Mouse (Mus musculus) MEL (cell line): Measurements from ENCODE around the gene Olfr728. TPM values are rescaled to one million over a fixed set of nuclear protein-coding genes. Genes with fewer than 3 reads are reported as not detected.

Source experiments
- DNase-seq: peaks from one replicate; pipeline ENCODE4 v3.0.0; 2011; ENCODE audit warnings: low read depth, low spot score
- H3K27ac ChIP-seq: 2 replicates; pipeline ENCODE4 v1.5.1; 2012; ENCODE audit warnings: low read depth, mild to moderate bottlenecking, control low read depth, low read length, moderate library complexity; ENCODE audit not compliant: control insufficient read depth
- H3K27me3 ChIP-seq, 2 experiments: fragments of 150-350 bp in 1 of 2; sonication (generic) in 1 of 2; 2 replicates each; pipeline ENCODE4 v1.6.1; 2012; ENCODE audit warnings: low read length in 2 of 2, mild to moderate bottlenecking in 2 of 2, improper control_type of control experiment in 1 of 2, moderate library complexity in 1 of 2; ENCODE audit not compliant: insufficient read depth in 2 of 2, control insufficient read depth in 1 of 2
- H3K36me3 ChIP-seq, 2 experiments: 2 replicates each; pipeline ENCODE4 v1.6.1; 2012 to 2014; ENCODE audit warnings: low read length in 2 of 2, improper control_type of control experiment in 1 of 2, inconsistent platforms in 1 of 2, mild to moderate bottlenecking in 1 of 2; ENCODE audit not compliant: insufficient read depth in 2 of 2, control insufficient read depth in 1 of 2
- H3K4me1 ChIP-seq, 2 experiments: fragments of 150-350 bp in 1 of 2; sonication (generic) in 1 of 2; 2 replicates each; pipeline ENCODE4 v1.6.1; 2012; ENCODE audit warnings: low read length in 2 of 2, improper control_type of control experiment in 1 of 2, mild to moderate bottlenecking in 1 of 2; ENCODE audit not compliant: insufficient read depth in 2 of 2, control insufficient read depth in 1 of 2
- H3K4me3 ChIP-seq, 2 experiments: fragments of 150-350 bp in 1 of 2; sonication (generic) in 1 of 2; 2 replicates each; pipeline ENCODE4 v1.5.1; 2012; ENCODE audit warnings: low read depth in 2 of 2, low read length in 2 of 2, mild to moderate bottlenecking in 2 of 2, moderate library complexity in 2 of 2, control low read depth in 1 of 2, improper control_type of control experiment in 1 of 2; ENCODE audit not compliant: control insufficient read depth in 1 of 2, insufficient read depth in 1 of 2
- H3K79me2 ChIP-seq: 2 replicates; pipeline ENCODE4 v1.6.1; 2012; ENCODE audit warnings: mild to moderate bottlenecking, low read length, moderate library complexity; ENCODE audit not compliant: control insufficient read depth, poor library complexity, insufficient read depth
- H3K9ac ChIP-seq: 2 replicates; pipeline ENCODE4 v1.6.1; 2012; ENCODE audit warnings: low read depth, mild to moderate bottlenecking, control low read depth, low read length, moderate library complexity; ENCODE audit not compliant: control insufficient read depth, poor library complexity, severe bottlenecking
- H3K9me3 ChIP-seq: fragments of 150-350 bp; sonication (generic); replicated peaks from 2 replicates; pipeline ENCODE4 v1.6.1; 2012; ENCODE audit warnings: mild to moderate bottlenecking, low read length, improper control_type of control experiment, moderate library complexity; ENCODE audit not compliant: insufficient read depth
- CHD1 ChIP-seq: IDR thresholded peaks from 2 replicates; pipeline ENCODE4 v1.6.1; 2012; ENCODE audit warnings: low read depth, mild to moderate bottlenecking, inconsistent platforms, low read length, improper control_type of control experiment
- CTCF ChIP-seq, 3 experiments: IDR thresholded peaks in 2 of 3; conservative IDR thresholded peaks in 1 of 3; 2 replicates each; pipeline ENCODE4 v1.5.1; 2011 to 2012; ENCODE audit warnings: low read length in 3 of 3, low read depth in 2 of 3, mild to moderate bottlenecking in 2 of 3, improper control_type of control experiment in 1 of 3, inconsistent platforms in 1 of 3, mixed read lengths in 1 of 3, moderate library complexity in 1 of 3; ENCODE audit not compliant: control insufficient read depth in 1 of 3, insufficient read depth in 1 of 3, poor library complexity in 1 of 3, severe bottlenecking in 1 of 3
- E2F4 ChIP-seq: IDR thresholded peaks from 2 replicates; pipeline ENCODE4 v1.6.1; 2011; ENCODE audit warnings: low read depth, low read length, improper control_type of control experiment, borderline replicate concordance
- EP300 ChIP-seq, 2 experiments: IDR thresholded peaks; 2 replicates each; pipeline ENCODE4 v1.6.1; 2011; ENCODE audit warnings: improper control_type of control experiment in 2 of 2, low read length in 2 of 2, low read depth in 1 of 2, mild to moderate bottlenecking in 1 of 2
- GABPA ChIP-seq: IDR thresholded peaks from 2 replicates; pipeline ENCODE4 v1.6.1; 2012; ENCODE audit warnings: low read depth, mild to moderate bottlenecking, inconsistent platforms, low read length, improper control_type of control experiment, moderate library complexity
- GATA1 ChIP-seq: IDR thresholded peaks from 2 replicates; pipeline ENCODE4 v1.6.1; 2011; ENCODE audit warnings: low read depth, low read length, improper control_type of control experiment
- JUND ChIP-seq: IDR thresholded peaks from 2 replicates; pipeline ENCODE4 v1.6.1; 2011; ENCODE audit warnings: low read depth, mild to moderate bottlenecking, improper control_type of control experiment, low read length
- MAX ChIP-seq: IDR thresholded peaks from 2 replicates; pipeline ENCODE4 v1.6.1; 2011; ENCODE audit warnings: low read length, improper control_type of control experiment
- MAZ ChIP-seq: IDR thresholded peaks from 2 replicates; pipeline ENCODE4 v1.6.1; 2012; ENCODE audit warnings: low read depth, mild to moderate bottlenecking, inconsistent platforms, low read length, improper control_type of control experiment
- MYC ChIP-seq: IDR thresholded peaks from 2 replicates; pipeline ENCODE4 v1.6.1; 2011; ENCODE audit warnings: low read depth, mild to moderate bottlenecking, low read length, improper control_type of control experiment, moderate library complexity
- NRF1 ChIP-seq: IDR thresholded peaks from 2 replicates; pipeline ENCODE4 v1.6.1; 2014; ENCODE audit warnings: low read depth, mild to moderate bottlenecking, inconsistent platforms, low read length, improper control_type of control experiment, moderate library complexity; ENCODE audit not compliant: poor library complexity, insufficient read depth, severe bottlenecking
- POLR2AphosphoS5 ChIP-seq: IDR thresholded peaks from 2 replicates; pipeline ENCODE4 v1.6.1; 2012; ENCODE audit warnings: low read depth, borderline replicate concordance, mild to moderate bottlenecking, inconsistent platforms, low read length, moderate library complexity, mixed read lengths
- RCOR1 ChIP-seq: IDR thresholded peaks from 2 replicates; pipeline ENCODE4 v1.6.1; 2012; ENCODE audit warnings: low read depth, mild to moderate bottlenecking, inconsistent platforms, low read length, improper control_type of control experiment
- SIN3A ChIP-seq: IDR thresholded peaks from 2 replicates; pipeline ENCODE4 v1.6.1; 2012; ENCODE audit warnings: low read length, improper control_type of control experiment, inconsistent platforms
- SMC3 ChIP-seq: IDR thresholded peaks from 2 replicates; pipeline ENCODE4 v1.6.1; 2011; ENCODE audit warnings: low read depth, low read length, improper control_type of control experiment
- TBP ChIP-seq: IDR thresholded peaks from 2 replicates; pipeline ENCODE4 v1.8.0; 2011; ENCODE audit warnings: low read depth, low read length, improper control_type of control experiment
- TCF12 ChIP-seq: IDR thresholded peaks from 2 replicates; pipeline ENCODE4 v1.6.1; 2014; ENCODE audit warnings: low read depth, mild to moderate bottlenecking, inconsistent platforms, low read length, improper control_type of control experiment, moderate library complexity
- USF1 ChIP-seq: IDR thresholded peaks from 2 replicates; pipeline ENCODE4 v1.6.1; 2014; ENCODE audit warnings: low read depth, mild to moderate bottlenecking, inconsistent platforms, low read length, improper control_type of control experiment, moderate library complexity
- ZC3H11A ChIP-seq: IDR thresholded peaks from 2 replicates; pipeline ENCODE4 v1.6.1; 2012; ENCODE audit warnings: low read depth, mild to moderate bottlenecking, inconsistent platforms, low read length, improper control_type of control experiment
- ZMIZ1 ChIP-seq: IDR thresholded peaks from 2 replicates; pipeline ENCODE4 v1.6.1; 2012; ENCODE audit warnings: low read depth, mild to moderate bottlenecking, inconsistent platforms, low read length, improper control_type of control experiment, moderate library complexity
- polyA plus RNA-seq, 2 experiments: library from polyadenylated mRNA; stranded (reverse) in 1 of 2; unstranded in 1 of 2; fragments of >175 nt in 1 of 2; fragments of >200 nt in 1 of 2; gene quantifications; 2 replicates each; pipeline versions ENCODE4 v1.2.1 to v1.2.4; 2012; ENCODE audit warnings: low replicate concordance in 2 of 2, low read depth in 1 of 2; ENCODE audit not compliant: insufficient read length in 2 of 2, insufficient read depth in 1 of 2, missing spikeins in 1 of 2
- total RNA-seq: library from RNA; depleted of rRNA; stranded (reverse); fragments of 300-350 nt; gene quantifications from 2 replicates; pipeline ENCODE4 v1.2.3, GENCODE M21; 2012

The Olfr728 gene
- total and polyA plus RNA-seq, 3 experiments = not detected

- no peak for DNase-seq
- Histone ChIP-seq H3K36me3 (no peaks in the 10 kb centered on the region), H3K4me3 (no peak within 1 kb of the TSS), H3K27ac (no peak within 1 kb of the TSS), H3K27me3 (no peaks in the 10 kb centered on the region), H3K79me2 (no peaks in the 10 kb centered on the region), H3K9me3 (no peaks in the 10 kb centered on the region), H3K9ac (no peak within 1 kb of the TSS), H3K4me1 (no peaks in the 10 kb centered on the region)
- TF ChIP-seq SIN3A (no peak), MYC (no peak), E2F4 (no peak), CHD1 (no peak), CTCF (IDR thresholded peaks at IDR 0.05 in 2 of 3, conservative IDR thresholded peaks at IDR 0.05 in 1 of 3; ENCODE audit: control insufficient read depth in 1 of 3, insufficient read depth in 1 of 3, low read depth in 2 of 3, low read length in 3 of 3, poor library complexity in 1 of 3, severe bottlenecking in 1 of 3) (no peak), POLR2AphosphoS5 (no peak), MAX (no peak), ZMIZ1 (no peak), MAZ (no peak), TBP (no peak), SMC3 (no peak), RCOR1 (no peak), GABPA (no peak), ZC3H11A (no peak), TCF12 (no peak), GATA1 (no peak)
These were observed 10.3 kb upstream of the Olfr728 start, which contains the start of gene Olfr729 for GRCm38 (mm10) chr14:50152810-50153209. Gene Olfr729 (minus strand): TSS chr14:50152910.

DNA sequence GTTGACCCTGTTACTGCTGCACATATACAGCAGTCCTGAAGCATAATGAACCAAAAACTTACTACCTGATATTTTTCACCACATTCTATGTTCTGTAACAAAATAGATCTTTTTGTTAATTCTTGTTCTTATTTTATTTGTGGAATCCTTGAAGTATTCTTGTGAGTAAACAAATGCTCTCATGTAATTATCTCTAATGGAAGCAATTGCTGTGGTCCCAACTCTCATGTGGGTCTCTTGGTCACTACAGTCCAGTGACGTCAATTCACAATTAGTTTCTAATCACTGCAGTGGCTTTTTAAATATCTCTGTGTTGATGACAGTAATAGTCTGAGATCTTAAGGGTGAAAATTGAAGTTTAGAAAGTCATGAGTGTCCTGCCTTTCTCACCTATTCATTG is 19.6 kb downstream of the Olfr728 start, which contains the start of gene Olfr727:
Gene Olfr727 (plus strand): TSS at position 301 of the 400 bp plus-strand sequence.
- Histone ChIP-seq H3K9me3 (no peaks in the 10 kb centered on the region), H3K36me3 (no peaks in the 10 kb centered on the region), H3K27me3 (no peaks in the 10 kb centered on the region), H3K27ac (no peak within 1 kb of the TSS), H3K4me1 (no peaks in the 10 kb centered on the region), H3K79me2 (no peaks in the 10 kb centered on the region), H3K9ac (no peak within 1 kb of the TSS), H3K4me3 (no peak within 1 kb of the TSS)
- no peak for TF ChIP-seq USF1
- no peak for TF ChIP-seq JUND
- no peak for TF ChIP-seq POLR2AphosphoS5
- TF ChIP-seq SIN3A = no peak
- no peak for TF ChIP-seq EP300 (IDR thresholded peaks at IDR 0.05; ENCODE audit: low read depth in 1 of 2, low read length in 2 of 2)
- no peak for TF ChIP-seq MAX
- no peak for TF ChIP-seq NRF1
- no peak for DNase-seq
